9 mouse cellular contexts compared by ENCODE assay signal in genomic region chr15:85605962-85606610, GRCm38 (mm10). TPM values are rescaled to one million over a fixed set of nuclear protein-coding genes. Genes with fewer than 3 reads are reported as not detected.
DNase-seq lines count a peak whose midpoint lies in the region; ATAC-seq lines count a peak whose summit lies in the region.
"Had no signal": no experiment of that assay in that cellular context is flagged by ENCODE, and none has a peak within 500 bp of the region (broad histone marks: within the 10 kb centered on the region; RNA-seq: fewer than 3 reads in every experiment).

No protein-coding gene starts in this region.

- H3K9me3 ChIP-seq in heart, embryonic 10.5 days, result no peaks in the 10 kb centered on the region
- H3K9me3 ChIP-seq in midbrain, embryonic 16.5 days (replicated peaks; ENCODE audit: control insufficient read depth, low read length, poor library complexity, severe bottlenecking), result no peaks in the 10 kb centered on the region
- H3K9me3 ChIP-seq in midbrain, embryonic 13.5 days, result no peaks in the 10 kb centered on the region
- no peaks in the 10 kb centered on the region for H3K9me3 ChIP-seq in limb, embryonic 13.5 days

- H3K9ac ChIP-seq in midbrain, embryonic 16.5 days (ENCODE audit: low read depth, low read length), result no peak overlapping the region
- H3K9ac ChIP-seq in midbrain, embryonic 13.5 days (replicated peaks), result no peak overlapping the region
- H3K9ac ChIP-seq in limb, embryonic 13.5 days, result peak overlapping the region; percentile 3; the same call in 1 of the 2 replicates

- H3K27me3 ChIP-seq in heart, embryonic 10.5 days (ENCODE audit: insufficient read depth, poor library complexity, severe bottlenecking), result peaks cover 28% of the 10 kb centered on the region
- H3K27me3 ChIP-seq in midbrain, embryonic 16.5 days (ENCODE audit: control insufficient read depth, insufficient read depth, low read depth, low read length), result no peaks in the 10 kb centered on the region
- peaks cover 14% of the 10 kb centered on the region; the same call in 1 of the 2 replicates for H3K27me3 ChIP-seq in midbrain, embryonic 13.5 days
- H3K27me3 ChIP-seq in limb, embryonic 13.5 days, result no peaks in the 10 kb centered on the region

- H3K4me1 ChIP-seq in heart, embryonic 10.5 days, result peaks cover 13% of the 10 kb centered on the region
- H3K4me1 ChIP-seq in midbrain, embryonic 16.5 days (ENCODE audit: control insufficient read depth, insufficient read depth, low read length), result peaks cover 3% of the 10 kb centered on the region
- peaks cover 5% of the 10 kb centered on the region for H3K4me1 ChIP-seq in midbrain, embryonic 13.5 days (replicated peaks)
- H3K4me1 ChIP-seq in limb, embryonic 13.5 days, result peaks cover 23% of the 10 kb centered on the region

- H3K27ac ChIP-seq in heart, embryonic 10.5 days, result no peak overlapping the region
- no peak overlapping the region for H3K27ac ChIP-seq in midbrain, embryonic 16.5 days (ENCODE audit: low read length)
- no peak overlapping the region for H3K27ac ChIP-seq in midbrain, embryonic 13.5 days
- H3K27ac ChIP-seq in limb, embryonic 13.5 days, result peak overlapping the region; percentile 61
- H3K27ac ChIP-seq: macrophage had no signal

- 48% methylated on average over 17 of the region's 17 CpGs for WGBS in heart, embryonic 10.5 days
- WGBS in midbrain, embryonic 16.5 days, result 67% methylated on average over 17 of the region's 17 CpGs
- 75% methylated on average over 17 of the region's 17 CpGs for WGBS in midbrain, embryonic 13.5 days
- 53% methylated on average over 17 of the region's 17 CpGs for WGBS in limb, embryonic 13.5 days

- no peak overlapping the region for H3K4me3 ChIP-seq in heart, embryonic 10.5 days
- H3K4me3 ChIP-seq in midbrain, embryonic 16.5 days (ENCODE audit: low read depth, low read length), result no peak overlapping the region; the same call in 1 of the 2 replicates
- H3K4me3 ChIP-seq in midbrain, embryonic 13.5 days (replicated peaks), result no peak overlapping the region
- H3K4me3 ChIP-seq in limb, embryonic 13.5 days, result no peak overlapping the region

- DNase-seq in heart, adult 11 months, result peak; percentile 97
- DNase-seq in heart, embryonic 10.5 days (ENCODE audit: low spot score), result no peak
- DNase-seq in urinary bladder, adult 2 months (ENCODE audit: low spot score), result no peak
- DNase-seq in cerebellum, postnatal 14 days, result no peak

- H3K4me2 ChIP-seq in midbrain, embryonic 16.5 days (ENCODE audit: low read length), result peak overlapping the region; percentile 14; the same call in 1 of the 2 replicates
- H3K4me2 ChIP-seq in midbrain, embryonic 13.5 days (replicated peaks), result no peak overlapping the region
- peak overlapping the region; percentile 12 for H3K4me2 ChIP-seq in limb, embryonic 13.5 days (replicated peaks)

- no peaks in the 10 kb centered on the region for H3K36me3 ChIP-seq in heart, embryonic 10.5 days
- no peaks in the 10 kb centered on the region for H3K36me3 ChIP-seq in midbrain, embryonic 16.5 days (ENCODE audit: control insufficient read depth, insufficient read depth, low read length)
- H3K36me3 ChIP-seq in midbrain, embryonic 13.5 days, result no peaks in the 10 kb centered on the region
- no peaks in the 10 kb centered on the region for H3K36me3 ChIP-seq in limb, embryonic 13.5 days

- ATAC-seq in midbrain, embryonic 16.5 days, result no peak
- no peak for ATAC-seq in midbrain, embryonic 13.5 days
- ATAC-seq in limb, embryonic 13.5 days (ENCODE audit: low FRiP score, low read depth), result no peak
- ATAC-seq in megakaryocyte progenitor cell, adult 5-6 weeks (replicated peaks; ENCODE audit: poor library complexity), result no peak

RNA-seq across cellular contexts. Expression of gene Wnt7b, which starts 23.8 kb away (rescaled TPM):
- polyA plus RNA-seq in heart, embryonic 10.5 days (2016; fragmentation: Nextera tagmentation; extraction: Ambion mirVana), result 0.97 and 4.3 TPM in 2 replicates
- 22.6 and 25.3 TPM in 2 replicates for polyA plus RNA-seq in midbrain, embryonic 16.5 days (2015; fragmentation: Nextera tagmentation; extraction: Ambion mirVana)
- polyA plus RNA-seq in midbrain, embryonic 13.5 days (2015; fragmentation: Nextera tagmentation; extraction: Ambion mirVana), result 55.9 and 63.4 TPM in 2 replicates
- polyA plus RNA-seq in limb, embryonic 13.5 days (2015; fragmentation: Nextera tagmentation; extraction: Ambion mirVana), result 29.1 and 34.9 TPM in 2 replicates
- polyA plus RNA-seq in urinary bladder, adult 2 months (2012; rRNA removed), result 15.3 and 15.9 TPM in 2 replicates
- not detected in 2 replicates for total RNA-seq in megakaryocyte progenitor cell, adult 5-6 weeks (2015)
- total RNA-seq in megakaryocyte progenitor cell, adult 5-6 weeks (2017), result not detected in 2 replicates
- polyA plus RNA-seq: macrophage had no signal
